Mouse (Mus musculus): ENCODE data around the gene Fam169b. TPM values are rescaled to one million over a fixed set of nuclear protein-coding genes. Genes with fewer than 3 reads are reported as not detected.
"Not testable (repeated sequence)": the region's sequence is repeated elsewhere in the genome, so short reads cannot be mapped to it uniquely, and the experiment has no call there.

The Fam169b gene
- polyA plus RNA-seq, 2 experiments: 0.28 to 0.30 TPM

DNA sequence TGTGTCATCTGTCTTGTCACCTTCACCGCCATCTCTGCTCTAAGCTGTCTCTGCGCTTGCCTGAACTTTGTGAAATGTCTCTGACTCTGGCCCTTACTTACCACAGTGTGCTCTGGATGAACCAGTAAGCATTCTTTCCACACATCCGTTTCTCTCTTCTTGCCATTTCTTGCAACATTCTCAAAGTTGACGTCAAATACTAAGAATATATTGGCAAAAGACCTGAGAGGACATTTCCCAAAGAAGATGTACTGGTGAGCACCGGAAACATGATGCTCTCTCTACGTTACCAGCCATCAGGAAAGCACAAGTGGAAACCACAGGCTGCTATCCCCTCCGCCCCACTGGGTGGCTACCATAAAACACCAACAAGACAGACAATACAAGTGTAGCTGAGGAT is 10.1 kb downstream of the Fam169b start:
- H3K36me3 ChIP-seq (replicated peaks; ENCODE audit: control insufficient read depth, insufficient read depth, low read depth): no peaks in the 10 kb centered on the region
- H3K4me3 ChIP-seq (ENCODE audit: insufficient read depth in 1 of 2, low read depth in 2 of 2, low read length in 2 of 2): no peak overlapping the region
- no peak for ATAC-seq (ENCODE audit: insufficient read depth)
- no peaks in the 10 kb centered on the region for H3K27me3 ChIP-seq (ENCODE audit: control insufficient read depth, insufficient read depth, low read length)
- DNase-seq (ENCODE audit: low read depth in 3 of 3, low spot score in 3 of 3): no peak
- WGBS (ENCODE audit: insufficient replicate concordance): 68% methylated on average over 7 of the region's 7 CpGs
- peaks cover 0 to 10% of the 10 kb centered on the region in 2 experiments; a peak in 2 of 4 replicates for H3K4me1 ChIP-seq (replicated peaks; ENCODE audit: control insufficient read depth in 2 of 2, insufficient read depth in 2 of 2, low read length in 1 of 2)
- no peak for TF ChIP-seq EP300 (IDR thresholded peaks at IDR 0.05; ENCODE audit: low read depth)
- TF ChIP-seq CTCF (IDR thresholded peaks at IDR 0.05; ENCODE audit: low read depth): no peak
- H3K4me2 ChIP-seq (ENCODE audit: low read depth): no peak overlapping the region
- H3K9me3 ChIP-seq (ENCODE audit: control insufficient read depth, low read length): no peaks in the 10 kb centered on the region
- no peak overlapping the region for H3K9ac ChIP-seq (replicated peaks)
- H3K27ac ChIP-seq: no peak overlapping the region

DNA sequence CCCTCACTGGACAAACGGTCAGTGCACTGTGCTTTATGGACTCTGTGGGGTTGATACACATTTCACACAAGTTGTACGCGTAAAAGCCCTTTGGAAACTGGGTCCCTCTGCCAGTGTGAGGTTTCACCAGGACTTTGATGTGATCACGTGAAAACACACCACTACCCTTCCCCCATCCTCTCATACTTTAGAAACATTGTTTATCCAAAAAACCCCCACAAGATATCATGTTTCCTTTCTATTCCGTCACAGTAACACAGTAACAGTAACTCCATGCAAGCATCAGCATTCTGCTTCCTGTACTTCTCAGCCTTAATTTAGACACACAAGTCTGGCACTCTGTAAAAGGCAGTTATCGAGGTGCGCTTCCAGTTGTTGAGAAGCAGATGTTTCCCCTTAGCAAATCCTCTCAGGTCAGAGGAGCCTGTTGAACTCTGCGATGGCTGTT is 12.2 kb downstream of the Fam169b start:
- Histone ChIP-seq H3K9ac (replicated peaks) (no peak overlapping the region), H3K27me3 (ENCODE audit: control insufficient read depth, insufficient read depth, low read length) (no peaks in the 10 kb centered on the region), H3K36me3 (replicated peaks; ENCODE audit: control insufficient read depth, insufficient read depth, low read depth) (no peaks in the 10 kb centered on the region), H3K27ac (no peak overlapping the region), H3K9me3 (ENCODE audit: control insufficient read depth, low read length) (no peaks in the 10 kb centered on the region), H3K4me2 (ENCODE audit: low read depth) (no peak overlapping the region), H3K4me1 (replicated peaks; ENCODE audit: control insufficient read depth in 2 of 2, insufficient read depth in 2 of 2, low read length in 1 of 2) (peaks cover 0 to 10% of the 10 kb centered on the region in 2 experiments; a peak in 2 of 4 replicates), H3K4me3 (ENCODE audit: insufficient read depth in 1 of 2, low read depth in 2 of 2, low read length in 2 of 2) (no peak overlapping the region)
- WGBS (ENCODE audit: insufficient replicate concordance): 49% methylated on average over 8 of the region's 8 CpGs
- no peak for ATAC-seq (ENCODE audit: insufficient read depth)
- TF ChIP-seq EP300 (IDR thresholded peaks at IDR 0.05; ENCODE audit: low read depth): no peak
- no peak for TF ChIP-seq CTCF (IDR thresholded peaks at IDR 0.05; ENCODE audit: low read depth)
- DNase-seq (ENCODE audit: low read depth in 3 of 3, low spot score in 3 of 3): no peak

DNA sequence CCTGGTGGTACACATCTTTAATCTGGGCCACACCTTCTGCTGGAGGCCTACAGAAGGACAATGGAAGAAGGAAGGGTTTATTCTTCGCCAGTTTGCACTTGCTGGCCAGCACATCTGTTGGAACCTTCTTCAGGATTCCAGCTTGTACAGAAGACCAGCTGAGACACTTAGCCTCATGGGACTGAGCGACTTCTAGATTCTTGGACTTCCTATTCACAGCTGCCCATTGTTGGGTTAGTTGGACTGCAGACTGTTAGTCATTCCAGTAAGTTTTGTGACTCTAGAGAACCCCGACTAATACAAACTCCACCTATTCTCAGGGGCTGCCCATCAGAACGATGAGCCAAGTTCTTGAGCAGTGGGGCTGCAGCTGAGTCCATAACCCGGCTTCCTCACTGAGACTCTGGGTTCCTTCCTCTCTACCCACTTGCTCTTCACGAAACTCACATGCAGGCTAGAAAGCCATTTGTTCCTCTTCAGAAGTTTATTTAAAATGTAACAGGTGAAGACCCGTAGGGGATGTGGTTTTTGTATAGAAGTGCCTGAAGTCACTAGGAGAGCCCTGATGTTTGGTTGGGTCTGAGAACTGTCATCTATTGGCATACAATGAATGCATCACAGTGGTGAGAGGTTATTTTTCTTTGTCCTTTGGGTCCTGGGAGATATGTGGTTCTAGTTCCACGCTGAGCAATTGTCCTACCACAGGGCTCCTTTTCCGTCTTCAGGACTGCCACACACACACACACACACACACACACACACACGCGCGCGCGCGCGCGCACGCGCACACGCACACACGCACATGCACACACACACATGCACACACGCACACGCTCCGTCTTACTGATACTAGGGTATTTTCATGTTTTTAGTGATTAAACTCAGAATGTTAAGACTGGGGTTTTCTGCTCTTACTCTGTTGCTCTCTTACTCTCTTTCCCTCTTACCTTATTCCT is 13.2 kb downstream of the Fam169b start:
- Histone ChIP-seq H3K27ac (no peak overlapping the region), H3K9ac (replicated peaks) (no peak overlapping the region), H3K4me3 (ENCODE audit: insufficient read depth in 1 of 2, low read depth in 2 of 2, low read length in 2 of 2) (no peak overlapping the region), H3K27me3 (ENCODE audit: control insufficient read depth, insufficient read depth, low read length) (no peaks in the 10 kb centered on the region), H3K36me3 (replicated peaks; ENCODE audit: control insufficient read depth, insufficient read depth, low read depth) (no peaks in the 10 kb centered on the region), H3K4me2 (ENCODE audit: low read depth) (no peak overlapping the region), H3K9me3 (ENCODE audit: control insufficient read depth, low read length) (no peaks in the 10 kb centered on the region), H3K4me1 (replicated peaks; ENCODE audit: control insufficient read depth in 2 of 2, insufficient read depth in 2 of 2, low read length in 1 of 2) (peaks cover 0 to 10% of the 10 kb centered on the region in 2 experiments; a peak in 2 of 4 replicates)
- no peak for TF ChIP-seq CTCF (IDR thresholded peaks at IDR 0.05; ENCODE audit: low read depth)
- TF ChIP-seq EP300 (IDR thresholded peaks at IDR 0.05; ENCODE audit: low read depth): no peak
- WGBS (ENCODE audit: insufficient replicate concordance): 71% methylated on average over 24 of the region's 24 CpGs
- DNase-seq (ENCODE audit: low read depth in 3 of 3, low spot score in 3 of 3): no peak
- no peak for ATAC-seq (ENCODE audit: insufficient read depth)

DNA sequence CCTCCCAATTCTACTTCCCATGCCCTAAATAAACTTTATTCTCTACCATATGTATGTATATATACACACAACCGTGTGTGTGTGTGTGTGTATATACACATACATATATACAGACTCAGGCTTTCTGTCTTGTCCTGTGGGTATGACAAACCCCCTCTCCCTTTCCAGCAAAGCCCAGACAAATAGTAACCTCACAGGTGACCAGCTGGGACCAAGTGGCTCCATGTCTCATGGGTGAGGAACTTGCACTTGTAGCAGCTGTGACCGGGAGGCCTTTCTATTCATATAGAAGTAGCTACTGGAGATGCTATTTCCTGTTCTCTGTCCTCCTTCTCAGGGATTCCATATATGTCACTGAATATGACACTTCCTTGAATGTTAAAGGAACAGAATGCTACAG is 13.9 kb downstream of the Fam169b start:
- H3K36me3 ChIP-seq (replicated peaks; ENCODE audit: control insufficient read depth, insufficient read depth, low read depth): no peaks in the 10 kb centered on the region
- no peak overlapping the region for H3K27ac ChIP-seq
- H3K27me3 ChIP-seq (ENCODE audit: control insufficient read depth, insufficient read depth, low read length): no peaks in the 10 kb centered on the region
- WGBS (ENCODE audit: insufficient replicate concordance): 50% methylated on average over 2 of the region's 2 CpGs
- ATAC-seq (ENCODE audit: insufficient read depth): no peak
- no peak for DNase-seq (ENCODE audit: low read depth in 3 of 3, low spot score in 3 of 3)
- H3K9ac ChIP-seq (replicated peaks): no peak overlapping the region
- H3K4me2 ChIP-seq (ENCODE audit: low read depth): no peak overlapping the region
- no peaks in the 10 kb centered on the region for H3K9me3 ChIP-seq (ENCODE audit: control insufficient read depth, low read length)
- H3K4me1 ChIP-seq (replicated peaks; ENCODE audit: control insufficient read depth in 2 of 2, insufficient read depth in 2 of 2, low read length in 1 of 2): peaks cover 0 to 10% of the 10 kb centered on the region in 2 experiments; a peak in 2 of 4 replicates
- H3K4me3 ChIP-seq (ENCODE audit: insufficient read depth in 1 of 2, low read depth in 2 of 2, low read length in 2 of 2): no peak overlapping the region
- TF ChIP-seq EP300 (IDR thresholded peaks at IDR 0.05; ENCODE audit: low read depth): no peak
- TF ChIP-seq CTCF (IDR thresholded peaks at IDR 0.05; ENCODE audit: low read depth): no peak

DNA sequence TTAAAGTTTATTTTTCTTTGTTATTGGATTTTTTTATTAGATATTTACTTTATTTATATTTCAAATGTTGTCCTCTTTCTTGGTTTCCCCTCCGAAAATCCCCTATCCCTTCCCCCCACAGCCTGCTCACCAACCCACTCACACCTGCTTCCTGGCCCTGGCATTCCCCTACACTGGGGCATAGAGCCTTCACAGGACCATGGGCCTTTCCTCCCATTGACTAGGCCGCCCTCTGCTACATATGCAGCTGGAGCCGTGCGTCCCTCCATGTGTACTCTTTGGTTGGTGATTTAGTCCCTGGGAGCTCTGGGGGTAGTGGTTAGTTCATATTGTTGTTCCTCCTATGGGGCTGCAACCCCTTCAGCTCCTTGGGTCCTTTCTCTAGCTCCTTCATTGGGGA is 14.4 kb downstream of the Fam169b start:
- WGBS (ENCODE audit: insufficient replicate concordance): 62% methylated on average over 4 of the region's 4 CpGs
- H3K4me2 ChIP-seq (ENCODE audit: low read depth); H3K36me3 ChIP-seq (replicated peaks; ENCODE audit: control insufficient read depth, insufficient read depth, low read depth); H3K9me3 ChIP-seq (ENCODE audit: control insufficient read depth, low read length); DNase-seq (ENCODE audit: low read depth in 3 of 3, low spot score in 3 of 3); H3K27ac ChIP-seq; H3K4me3 ChIP-seq (ENCODE audit: insufficient read depth in 1 of 2, low read depth in 2 of 2, low read length in 2 of 2); H3K27me3 ChIP-seq (ENCODE audit: control insufficient read depth, insufficient read depth, low read length); ATAC-seq (ENCODE audit: insufficient read depth); H3K4me1 ChIP-seq (replicated peaks; ENCODE audit: control insufficient read depth in 2 of 2, insufficient read depth in 2 of 2, low read length in 1 of 2); H3K9ac ChIP-seq (replicated peaks): not testable (repeated sequence)
